Mouse (Mus musculus) megakaryocyte, embryonic 14.5 days (primary cell): ENCODE data around the gene Tssk4. TPM values are rescaled to one million over a fixed set of nuclear protein-coding genes. Genes with fewer than 3 reads are reported as not detected.
A peak's percentile ranks its signal among the peaks of the same experiment; 100 is the strongest.

ENCODE experiments used
- H3K27me3 ChIP-seq: replicated peaks from 2 replicates; pipeline ENCODE3; 2012; ENCODE audit warnings: inconsistent platforms
- H3K36me3 ChIP-seq: replicated peaks from 2 replicates; pipeline ENCODE3; 2012; ENCODE audit warnings: low read length, inconsistent platforms, mixed read lengths
- H3K4me1 ChIP-seq: 2 replicates; pipeline ENCODE4 v1.6.1; 2012; ENCODE audit warnings: inconsistent platforms
- H3K4me3 ChIP-seq: replicated peaks from 2 replicates; pipeline ENCODE3; 2012; ENCODE audit warnings: moderate library complexity, mild to moderate bottlenecking, inconsistent platforms
- H3K9me3 ChIP-seq: 2 replicates; pipeline ENCODE4 v1.6.1; 2012; ENCODE audit warnings: inconsistent platforms
- FLI1 ChIP-seq: IDR thresholded peaks from 2 replicates; pipeline ENCODE4 v1.6.1; 2012; ENCODE audit warnings: low read length, inconsistent platforms, mixed read lengths
- GATA1 ChIP-seq: IDR thresholded peaks from 3 replicates; pipeline ENCODE4 v1.6.1; 2012; ENCODE audit warnings: mixed read lengths, low read length, inconsistent platforms, borderline replicate concordance
- polyA plus RNA-seq: library from polyadenylated mRNA; stranded (reverse); fragments of >175 nt; gene quantifications from 2 replicates; pipeline ENCODE4 v1.2.3, GENCODE M21; 2012; ENCODE audit warnings: low replicate concordance; ENCODE audit not compliant: insufficient read depth

Gene Tssk4
- polyA plus RNA-seq, 1 experiment = 0.23 TPM

- Histone ChIP-seq H3K4me1 (peaks cover 57% of the 10 kb centered on the region), H3K9me3 (no peaks in the 10 kb centered on the region), H3K36me3 (peaks cover 61% of the 10 kb centered on the region), H3K4me3 (peak overlapping the region; percentile 96), H3K27me3 (no peaks in the 10 kb centered on the region)
- no peak for TF ChIP-seq GATA1
- no peak for TF ChIP-seq FLI1
Measured at GRCm38 (mm10) chr14:55642679-55643059, 7.3 kb upstream of the Tssk4 start.

- Histone ChIP-seq H3K9me3 (no peaks in the 10 kb centered on the region), H3K36me3 (peaks cover 55% of the 10 kb centered on the region), H3K4me1 (peaks cover 53% of the 10 kb centered on the region), H3K27me3 (no peaks in the 10 kb centered on the region), H3K4me3 (peak within 1 kb of the TSS; percentile 96)
- peak; percentile 40; the same call in 1 of the 2 replicates for TF ChIP-seq FLI1
- no peak for TF ChIP-seq GATA1
Measured at GRCm38 (mm10) chr14:55643060-55643907, 6.7 kb upstream of the Tssk4 start, which contains the start of gene Tm9sf1. Tm9sf1 (minus strand) TSS chr14:55643806.

GRCm38 (mm10) chr14:55644261-55644888 is 5.6 kb upstream of the Tssk4 start:
- Histone ChIP-seq H3K36me3 (peaks cover 44% of the 10 kb centered on the region), H3K4me1 (peaks cover 56% of the 10 kb centered on the region), H3K27me3 (no peaks in the 10 kb centered on the region), H3K4me3 (peak overlapping the region; percentile 91), H3K9me3 (no peaks in the 10 kb centered on the region)
- TF ChIP-seq FLI1 (no peak), GATA1 (no peak)

GRCm38 (mm10) chr14:55651528-55651927 is 1.5 kb downstream of the Tssk4 start:
- peaks cover 15% of the 10 kb centered on the region for H3K4me1 ChIP-seq
- TF ChIP-seq GATA1 (no peak), FLI1 (no peak)

GRCm38 (mm10) chr14:55656935-55657334 is 7.0 kb downstream of the Tssk4 start:
- peaks cover 2% of the 10 kb centered on the region for H3K27me3 ChIP-seq
- H3K9me3 ChIP-seq = no peaks in the 10 kb centered on the region
- no peak for TF ChIP-seq FLI1
- TF ChIP-seq GATA1 = no peak
- no peak overlapping the region for H3K4me3 ChIP-seq
- H3K36me3 ChIP-seq = peaks cover 32% of the 10 kb centered on the region
- H3K4me1 ChIP-seq = peaks cover 32% of the 10 kb centered on the region

More at GRCm38 (mm10) chr14:55651528-55651927, 1.5 kb downstream of the Tssk4 start:
- H3K27me3 ChIP-seq = peaks cover 5% of the 10 kb centered on the region
- no peak overlapping the region for H3K4me3 ChIP-seq
- peaks cover 11% of the 10 kb centered on the region for H3K36me3 ChIP-seq
- H3K9me3 ChIP-seq = no peaks in the 10 kb centered on the region

GRCm38 (mm10) chr14:55658011-55658410 is 8.0 kb downstream of the Tssk4 start:
- H3K4me3 ChIP-seq = no peak overlapping the region
- H3K27me3 ChIP-seq = no peaks in the 10 kb centered on the region

GRCm38 (mm10) chr14:55659960-55660573 is 10.1 kb downstream of the Tssk4 start, which contains the start of gene Mdp1:
Mdp1 (minus strand) TSS chr14:55660508.
- Histone ChIP-seq H3K4me3 (peak within 1 kb of the TSS; percentile 94), H3K36me3 (peaks cover 61% of the 10 kb centered on the region), H3K27me3 (no peaks in the 10 kb centered on the region), H3K4me1 (peaks cover 30% of the 10 kb centered on the region), H3K9me3 (no peaks in the 10 kb centered on the region)
- no peak for TF ChIP-seq FLI1
- no peak for TF ChIP-seq GATA1

More at GRCm38 (mm10) chr14:55658011-55658410, 8.0 kb downstream of the Tssk4 start:
- peaks cover 32% of the 10 kb centered on the region for H3K4me1 ChIP-seq
- peaks cover 43% of the 10 kb centered on the region for H3K36me3 ChIP-seq
- TF ChIP-seq FLI1 (no peak), GATA1 (no peak)
- no peaks in the 10 kb centered on the region for H3K9me3 ChIP-seq

- Histone ChIP-seq H3K4me3 (peak overlapping the region; percentile 94), H3K36me3 (peaks cover 62% of the 10 kb centered on the region), H3K9me3 (no peaks in the 10 kb centered on the region), H3K27me3 (no peaks in the 10 kb centered on the region), H3K4me1 (peaks cover 24% of the 10 kb centered on the region)
- TF ChIP-seq GATA1 (no peak), FLI1 (no peak)
Measured at GRCm38 (mm10) chr14:55660636-55661035, 10.7 kb downstream of the Tssk4 start.

GRCm38 (mm10) chr14:55671486-55671832 is 21.5 kb downstream of the Tssk4 start:
- TF ChIP-seq GATA1 (no peak), FLI1 (no peak)
- H3K36me3 ChIP-seq = peaks cover 48% of the 10 kb centered on the region
- no peaks in the 10 kb centered on the region for H3K27me3 ChIP-seq
- peak overlapping the region; percentile 99 for H3K4me3 ChIP-seq
- H3K4me1 ChIP-seq = peaks cover 43% of the 10 kb centered on the region
- H3K9me3 ChIP-seq = no peaks in the 10 kb centered on the region
